Mouse (Mus musculus): Measurements from ENCODE around the gene Rab40c. TPM values are rescaled to one million over a fixed set of nuclear protein-coding genes. Genes with fewer than 3 reads are reported as not detected.
A peak's percentile ranks its signal among the peaks of the same experiment; 100 is the strongest.

The Rab40c gene
- total RNA-seq, 2 experiments from 2014 or later = 16.1 to 16.6 TPM

DNA sequence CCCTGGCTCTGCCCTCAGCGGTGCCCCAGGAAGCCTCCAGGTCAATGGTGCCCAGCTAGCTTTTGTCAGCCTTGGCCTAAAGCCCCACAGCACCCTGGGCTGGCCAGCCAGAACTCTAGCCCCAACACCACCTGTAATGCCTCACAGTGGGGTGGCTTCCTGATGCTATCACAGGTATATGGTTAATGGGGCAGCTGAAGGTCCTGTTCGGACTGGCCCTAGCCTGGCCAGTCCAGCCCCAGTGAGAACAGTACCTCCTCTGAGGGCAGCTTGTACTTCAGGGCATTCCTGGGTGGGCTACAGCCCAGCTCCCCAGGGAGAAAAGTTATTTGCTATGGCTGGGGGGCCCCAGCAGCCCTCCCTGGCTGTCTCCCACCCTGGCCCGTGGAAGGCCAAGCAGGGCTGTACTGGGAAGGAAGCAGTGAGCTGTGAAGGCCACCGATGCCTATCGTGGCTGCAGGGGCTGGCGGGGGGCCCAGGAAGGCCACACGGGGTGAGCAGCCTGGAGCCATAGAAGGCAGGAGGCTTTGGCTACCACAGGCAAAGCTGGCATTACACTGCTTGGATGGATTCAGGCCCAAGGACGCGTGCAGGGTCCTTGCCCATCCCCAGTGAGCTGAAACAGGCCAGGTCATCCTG is 26.1 kb upstream of the Rab40c start:
- DNase-seq = no peak

GRCm38 (mm10) chr17:25944366-25945163 is 25.0 kb upstream of the Rab40c start, which contains the start of the genes Pigq and Nhlrc4:
Gene Pigq (minus strand): TSS chr17:25944936.
Gene Nhlrc4 (minus strand): TSS chr17:25944961.
- DNase-seq = no peak

GRCm38 (mm10) chr17:25943769-25944168 is 24.2 kb upstream of the Rab40c start:
- DNase-seq = no peak

DNA sequence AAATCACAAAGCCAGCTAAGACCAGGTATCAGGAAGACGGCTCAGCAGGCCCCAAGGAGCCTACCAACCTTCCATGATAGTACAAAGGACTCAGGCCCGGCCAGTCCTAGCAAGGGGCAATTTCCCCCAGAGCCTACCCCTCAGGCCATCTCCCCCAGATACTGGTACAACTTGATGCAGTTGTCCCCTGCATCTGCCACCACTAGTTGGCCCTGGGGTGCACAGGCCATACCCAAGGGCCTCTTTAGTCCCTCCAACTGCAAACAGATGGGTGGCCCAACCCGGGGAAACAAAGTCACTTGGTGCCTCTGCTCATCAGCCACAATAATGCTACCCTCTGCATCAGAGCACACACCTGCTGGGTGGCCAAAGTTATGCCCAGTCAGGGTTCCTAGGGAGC is 23.7 kb upstream of the Rab40c start:
- no peak for DNase-seq

GRCm38 (mm10) chr17:25942597-25943151 is 23.1 kb upstream of the Rab40c start:
- DNase-seq = no peak

- DNase-seq = peak; percentile 87
These were observed 22.1 kb upstream of the Rab40c start for GRCm38 (mm10) chr17:25941511-25942241.

GRCm38 (mm10) chr17:25934526-25934925 is 15.0 kb upstream of the Rab40c start:
- DNase-seq = no peak

DNA sequence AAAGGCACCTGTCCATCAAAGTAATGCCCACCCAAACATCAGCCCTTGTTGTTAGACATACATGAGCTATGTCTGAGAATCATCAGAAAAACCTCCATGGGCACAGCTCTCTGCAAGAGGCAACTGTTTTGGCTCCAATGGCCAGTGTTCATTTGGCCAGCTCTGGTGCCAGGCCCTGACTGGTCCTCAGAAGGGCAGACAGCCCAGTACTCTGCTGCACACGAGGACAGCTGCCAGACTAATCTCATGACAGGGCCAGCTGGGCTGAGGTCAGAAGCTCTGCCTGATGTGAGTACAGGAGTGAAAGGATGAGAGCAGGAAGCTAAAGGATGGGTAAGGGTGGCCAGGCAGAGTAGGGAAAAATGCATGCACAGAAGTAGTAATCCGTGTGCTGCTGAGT is 5.8 kb upstream of the Rab40c start:
- peak; percentile 52 for DNase-seq

- peak; percentile 24 for DNase-seq
These were observed 2.6 kb upstream of the Rab40c start for GRCm38 (mm10) chr17:25922120-25922519.

DNA sequence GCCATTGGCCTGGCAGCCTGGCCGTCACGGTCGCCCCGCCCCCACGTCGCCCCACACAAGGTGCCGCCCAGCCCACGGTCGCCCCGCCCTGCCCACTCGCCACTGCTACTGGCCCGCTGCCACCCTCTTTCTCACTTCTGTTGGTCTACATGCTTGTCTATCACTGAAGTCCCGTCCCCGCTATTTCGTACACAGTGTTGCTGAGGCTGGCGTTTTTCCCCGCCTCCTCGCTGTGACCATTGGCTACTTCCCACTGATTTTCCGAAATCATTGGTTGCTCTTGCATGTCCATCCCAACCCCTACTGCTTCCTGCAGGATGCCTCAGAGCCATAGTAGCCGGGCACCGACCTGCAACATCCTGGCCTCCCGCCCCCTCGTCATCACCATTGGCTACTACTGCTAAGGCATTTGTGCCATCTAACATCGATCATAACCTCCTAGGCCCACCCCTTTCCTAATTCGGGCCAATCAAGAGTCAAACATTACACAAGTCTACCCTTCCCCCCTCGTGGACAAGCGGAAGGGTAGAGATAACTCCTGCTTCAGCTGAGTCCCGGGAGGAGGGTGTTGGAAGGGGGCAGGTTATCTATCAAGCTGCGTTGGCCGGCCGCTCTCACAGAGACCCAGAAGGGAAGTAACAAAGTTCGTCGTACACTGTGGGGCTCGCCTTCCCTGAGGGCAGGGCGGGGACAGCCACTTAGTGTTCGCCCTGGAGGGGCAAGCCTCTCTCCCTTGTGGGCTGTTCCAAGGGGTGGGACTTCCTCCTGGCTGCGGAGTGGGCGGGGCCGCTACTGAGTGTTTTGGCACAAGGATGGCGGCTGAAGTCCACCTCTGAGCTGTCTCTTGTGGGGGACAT is 487 bp upstream of the Rab40c start:
- DNase-seq = peak; percentile 100

DNA sequence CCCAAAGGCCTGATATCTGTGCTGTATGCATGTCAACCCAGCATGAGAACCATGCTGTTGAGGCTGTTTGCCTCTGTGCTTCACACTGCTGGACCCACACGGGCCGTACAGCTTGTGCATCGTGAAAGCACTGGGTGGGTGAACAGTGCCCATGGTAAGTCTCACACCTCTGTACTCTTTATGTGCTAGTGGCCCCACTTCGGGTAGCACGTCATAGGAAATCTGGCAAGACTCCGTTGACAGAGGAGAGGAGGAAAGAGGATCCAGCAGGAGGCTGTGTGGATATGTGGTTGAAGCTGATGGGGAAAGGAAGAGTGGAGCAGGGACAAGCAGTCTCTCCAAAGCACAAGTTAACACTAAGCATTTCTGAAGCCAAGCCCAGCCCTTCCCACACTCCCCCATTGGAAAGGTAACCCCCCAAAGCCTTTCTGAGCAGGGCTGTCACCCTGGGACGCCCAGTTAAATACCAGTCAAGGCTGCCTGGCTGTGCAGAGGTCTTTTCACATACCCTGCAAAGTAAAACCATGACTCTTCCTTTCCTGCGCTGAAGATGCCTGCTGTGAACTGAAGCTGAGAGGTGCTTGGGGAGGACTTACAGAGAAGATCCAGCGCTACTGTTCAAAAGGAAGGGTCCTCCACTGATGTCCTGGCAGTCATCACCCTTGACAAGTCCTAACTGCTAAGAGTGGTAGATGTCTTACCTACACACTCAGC is 1.3 kb downstream of the Rab40c start:
- DNase-seq = no peak

DNA sequence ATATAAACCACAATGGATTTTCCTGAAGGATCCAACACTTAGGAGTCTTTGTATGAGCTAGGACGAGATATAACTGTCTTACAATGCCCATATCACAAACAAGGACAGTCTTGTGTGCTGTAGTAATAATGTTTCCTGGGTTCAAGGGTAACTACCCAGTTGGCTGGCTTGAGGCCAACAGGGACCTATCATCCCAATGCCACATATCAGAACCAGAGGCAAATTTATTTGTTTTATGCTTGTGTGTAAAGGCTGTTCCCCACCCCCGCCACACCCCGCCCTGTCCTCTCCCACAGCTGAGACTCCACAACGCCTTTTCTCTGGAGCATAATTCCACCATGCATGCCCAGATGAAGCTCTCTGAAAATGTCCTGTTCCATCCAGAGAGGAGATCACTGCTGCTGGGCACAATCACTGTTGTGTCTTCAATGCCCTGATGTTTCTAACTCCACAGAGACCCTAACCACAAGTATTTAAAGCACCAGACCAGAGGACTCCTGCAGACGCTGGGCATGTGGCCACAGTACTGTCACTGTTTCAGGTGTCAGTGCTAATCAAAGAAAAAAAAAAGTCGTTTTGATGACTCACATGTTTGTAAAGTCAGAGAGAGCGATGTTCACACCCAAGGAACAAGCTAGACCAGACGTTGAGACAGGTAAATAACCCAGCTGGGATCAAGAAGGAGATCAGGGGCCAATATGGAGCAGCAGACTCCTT is 2.4 kb downstream of the Rab40c start:
- DNase-seq = no peak

DNA sequence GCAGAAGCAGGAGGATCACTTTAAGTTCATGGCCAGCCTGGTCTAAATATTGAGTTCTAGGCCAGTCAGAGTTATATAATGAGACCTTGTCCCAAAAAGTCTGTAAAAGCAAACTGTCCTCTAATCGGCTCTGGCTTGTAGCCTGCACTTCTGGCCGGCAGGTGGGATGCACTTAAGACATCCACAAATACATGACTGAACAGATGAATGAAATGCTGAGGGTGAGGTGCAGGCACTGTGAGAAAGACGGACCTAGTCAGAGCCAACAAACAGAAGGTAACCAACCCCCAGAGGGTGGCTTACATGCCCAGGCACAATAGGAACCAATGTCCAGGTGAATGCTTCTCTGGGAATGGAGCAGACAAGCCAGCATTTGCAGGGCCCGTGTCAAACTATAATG is 5.2 kb downstream of the Rab40c start:
- no peak for DNase-seq

- no peak for DNase-seq
These were observed 5.7 kb downstream of the Rab40c start for GRCm38 (mm10) chr17:25913877-25914275.

DNA sequence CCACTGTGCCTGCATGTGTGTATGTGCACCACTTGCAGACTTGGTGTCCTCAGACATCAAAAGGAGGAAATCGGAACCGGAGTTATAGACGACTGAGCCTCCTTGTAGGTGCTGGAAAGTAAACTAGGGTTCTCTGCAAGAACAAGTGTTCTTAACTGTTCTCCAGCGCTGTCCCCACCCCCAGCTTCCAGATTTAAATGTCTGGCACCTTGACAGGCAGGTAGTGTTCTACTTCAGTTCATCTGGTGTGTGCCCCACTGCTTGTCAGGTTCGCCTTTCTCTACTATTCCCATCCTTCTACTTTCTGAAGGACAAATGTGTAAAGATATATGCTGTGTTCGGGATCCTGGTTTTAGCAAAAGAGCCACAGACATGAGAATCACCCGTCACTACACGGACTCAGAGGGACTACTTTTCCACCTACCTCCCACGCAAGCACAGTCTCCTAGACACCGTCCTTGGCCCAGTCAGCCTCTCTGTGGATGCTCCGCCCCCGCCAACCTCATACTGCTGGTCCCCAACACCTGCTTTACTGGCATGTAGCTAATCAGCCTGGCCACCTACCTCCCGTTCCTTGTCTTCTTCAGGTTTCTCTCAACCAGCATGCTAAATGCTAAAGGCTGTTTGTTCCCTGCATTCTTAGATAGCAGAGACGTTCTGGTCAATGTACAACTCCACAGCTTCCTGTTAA is 6.2 kb downstream of the Rab40c start:
- DNase-seq = no peak

DNA sequence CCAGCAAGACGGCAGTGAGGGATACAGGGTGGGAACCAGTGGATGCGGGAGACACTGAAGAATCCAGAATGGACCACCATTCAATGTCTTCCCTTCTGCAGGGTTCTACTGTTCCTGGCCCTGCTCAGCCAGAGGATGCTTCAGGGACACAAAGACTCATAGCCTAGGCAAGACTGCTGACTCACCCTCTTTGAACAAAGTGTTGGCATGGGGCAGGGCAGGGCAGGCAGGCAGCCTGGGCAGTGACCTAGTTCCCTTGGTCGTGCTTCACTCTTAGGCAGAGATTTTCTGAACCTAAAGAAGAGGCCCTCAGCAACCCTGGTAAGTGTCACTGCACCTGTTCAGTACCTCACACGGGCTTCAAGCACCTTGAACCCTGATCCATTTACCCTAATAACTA is 7.7 kb downstream of the Rab40c start:
- no peak for DNase-seq

DNA sequence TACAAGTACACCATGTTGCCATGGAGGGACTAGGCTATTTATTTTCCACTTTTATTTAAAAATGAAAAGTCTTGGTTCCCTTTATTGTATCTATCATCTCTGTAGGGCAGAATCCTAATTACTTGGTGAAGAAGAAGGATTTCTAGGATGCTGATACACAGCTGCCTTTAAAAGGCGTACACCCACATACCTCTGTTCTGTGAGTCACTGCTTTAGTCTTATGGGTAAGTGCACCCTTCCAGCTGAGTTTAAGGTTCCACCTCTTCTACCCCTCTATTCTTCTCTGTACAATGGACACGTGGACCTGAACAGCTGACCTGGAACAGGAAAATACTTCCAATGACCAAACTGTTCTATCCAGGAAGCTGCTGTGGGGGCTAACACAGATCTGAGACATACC is 11.9 kb downstream of the Rab40c start:
- DNase-seq = no peak

DNA sequence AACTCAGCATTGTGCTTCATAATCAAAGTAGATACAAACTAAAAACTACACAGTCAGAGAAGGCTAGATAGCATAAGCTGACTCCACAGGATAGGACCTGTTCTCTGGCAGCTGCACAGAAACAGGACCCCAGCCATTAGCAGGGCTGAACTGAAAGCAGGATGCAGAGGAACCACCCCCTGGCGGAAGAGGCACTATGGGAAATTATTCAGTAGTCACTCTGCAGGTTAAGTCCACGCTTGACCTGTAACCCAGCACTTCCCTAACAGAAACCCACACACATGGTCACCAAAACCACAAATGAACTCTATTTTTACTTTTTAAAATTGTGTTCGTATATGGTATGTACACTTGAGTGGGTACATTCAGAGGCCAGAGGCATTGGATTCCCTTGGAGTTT is 16.5 kb downstream of the Rab40c start:
- no peak for DNase-seq

DNA sequence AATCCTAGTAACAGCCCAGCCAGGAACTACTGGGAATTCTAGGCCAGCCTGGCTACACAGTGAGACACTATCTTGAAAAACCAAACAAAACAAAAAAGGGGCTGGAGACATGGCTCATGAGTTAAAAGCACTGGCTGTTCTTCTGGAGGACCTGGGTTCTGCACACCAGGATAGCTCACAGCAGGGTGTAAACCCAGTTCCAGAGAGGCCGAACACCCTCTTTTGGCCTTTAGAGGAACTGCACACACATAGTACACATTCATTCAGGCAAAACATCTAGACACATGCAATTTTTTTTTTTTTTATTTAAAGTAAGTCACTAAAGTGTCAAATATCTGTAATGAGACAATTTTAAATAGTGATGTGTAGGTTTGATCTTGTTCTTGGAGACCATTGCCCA is 19.3 kb downstream of the Rab40c start:
- DNase-seq = no peak

DNA sequence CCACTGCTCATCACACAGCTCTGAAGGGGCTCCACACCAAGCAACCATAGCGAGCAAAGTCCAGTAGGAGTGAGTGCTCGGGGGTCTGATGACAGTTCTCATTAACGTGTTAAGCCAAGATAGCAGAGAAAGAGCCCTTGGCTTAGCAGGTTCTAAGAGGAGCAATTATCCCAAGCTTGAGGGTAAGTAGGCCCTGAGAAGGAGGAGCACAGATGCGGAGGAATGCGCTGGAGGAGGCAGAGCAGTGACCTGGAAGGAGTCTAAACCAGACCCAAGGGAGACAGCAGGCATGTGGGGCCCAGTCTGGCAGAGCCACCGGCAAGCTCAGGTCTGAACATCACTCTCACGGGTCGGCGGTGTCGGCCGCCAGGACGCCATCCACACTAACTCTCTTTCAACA is 23.6 kb downstream of the Rab40c start:
- DNase-seq = no peak
